Mouse (Mus musculus) embryonic facial prominence, embryonic 10.5 days (tissue): ENCODE results near the gene Edc3. TPM values are rescaled to one million over a fixed set of nuclear protein-coding genes. Genes with fewer than 3 reads are reported as not detected.

Experiments
- DNase-seq: peaks from one replicate; pipeline ENCODE4 v3.0.0-alpha.2; 2017; ENCODE audit warnings: low spot score
- H3K27ac ChIP-seq: fragments of 300-500 bp; sonication (generic); replicated peaks from 2 replicates; pipeline ENCODE4 v1.5.1; 2016; ENCODE audit warnings: mild to moderate bottlenecking
- H3K27me3 ChIP-seq: fragments of 300-500 bp; sonication (generic); replicated peaks from 2 replicates; pipeline ENCODE4 v1.6.1; 2016; ENCODE audit warnings: low read depth, mild to moderate bottlenecking; ENCODE audit not compliant: poor library complexity, severe bottlenecking
- H3K36me3 ChIP-seq: fragments of 300-500 bp; sonication (generic); replicated peaks from 2 replicates; pipeline ENCODE4 v1.6.1; 2016; ENCODE audit warnings: mild to moderate bottlenecking, moderate library complexity
- H3K4me1 ChIP-seq: fragments of 300-500 bp; sonication (generic); 2 replicates; pipeline ENCODE4 v1.6.1; 2016
- H3K4me3 ChIP-seq: fragments of 300-500 bp; sonication (generic); 2 replicates; pipeline ENCODE4 v1.5.1; 2016; ENCODE audit warnings: mild to moderate bottlenecking, moderate library complexity
- H3K9me3 ChIP-seq: fragments of 300-500 bp; sonication (generic); 2 replicates; pipeline ENCODE4 v1.6.1; 2016; ENCODE audit warnings: mild to moderate bottlenecking
- WGBS: fragments of 180-500 bp; shearing (Covaris S2); methylation state at CpG from one replicate; pipeline ENCODE4 v1.1.7; 2016; 5-methylcytosine and 5-hydroxymethylcytosine counted together
- polyA plus RNA-seq: library from polyadenylated mRNA; unstranded; fragments of >200 nt; fragmentation: Nextera tagmentation; extraction: Ambion mirVana; gene quantifications from 2 replicates; pipeline ENCODE4 v1.2.1, GENCODE M21; 2016

Gene Edc3
- polyA plus RNA-seq, 1 experiment from 2014 or later, result 45.5 TPM

- no peaks in the 10 kb centered on the region for H3K4me1 ChIP-seq
- no peak for DNase-seq
- H3K27ac ChIP-seq, result no peak overlapping the region
- H3K4me3 ChIP-seq, result no peak overlapping the region
- H3K36me3 ChIP-seq, result no peaks in the 10 kb centered on the region
- no peaks in the 10 kb centered on the region for H3K9me3 ChIP-seq
- no peaks in the 10 kb centered on the region for H3K27me3 ChIP-seq
- 86% methylated on average over 10 of the region's 10 CpGs for WGBS
Observed at GRCm38 (mm10) chr9:57681411-57681810, 26.9 kb upstream of the Edc3 start.

DNA sequence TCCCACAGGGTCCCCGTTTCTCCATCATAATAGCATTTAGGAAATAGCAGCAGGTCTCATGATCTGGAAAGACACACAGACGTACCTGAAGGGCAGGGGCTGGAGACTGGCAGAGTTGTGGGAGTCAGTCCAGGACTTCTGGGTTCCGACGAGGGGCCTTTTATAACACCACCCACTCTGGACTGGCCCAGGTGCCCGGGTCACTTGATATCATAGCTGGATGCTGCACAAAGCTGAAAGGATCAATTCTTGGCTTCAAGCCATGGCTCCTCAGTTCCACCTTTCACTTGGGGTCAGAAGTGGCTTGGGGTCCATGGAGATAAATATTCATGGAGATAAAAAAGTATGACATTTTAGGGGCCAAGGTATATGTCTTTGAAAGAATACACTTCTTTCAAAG lies 24.8 kb upstream of the Edc3 start, which contains the start of gene Cyp1a2:
TSS of gene Cyp1a2 (minus strand) at position 184 of the 400 bp plus-strand sequence.
- Histone ChIP-seq H3K9me3 (no peaks in the 10 kb centered on the region), H3K4me1 (no peaks in the 10 kb centered on the region), H3K36me3 (no peaks in the 10 kb centered on the region), H3K4me3 (no peak within 1 kb of the TSS), H3K27me3 (no peaks in the 10 kb centered on the region), H3K27ac (no peak within 1 kb of the TSS)
- DNase-seq, result no peak
- WGBS, result 85% methylated on average over 5 of the region's 5 CpGs

- no peaks in the 10 kb centered on the region for H3K27me3 ChIP-seq
- H3K9me3 ChIP-seq, result no peaks in the 10 kb centered on the region
- H3K27ac ChIP-seq, result no peak overlapping the region
- H3K4me3 ChIP-seq, result no peak overlapping the region
- DNase-seq, result no peak
- WGBS, result 87% methylated on average over 5 of the region's 5 CpGs
- no peaks in the 10 kb centered on the region for H3K4me1 ChIP-seq
- H3K36me3 ChIP-seq, result no peaks in the 10 kb centered on the region
Observed at GRCm38 (mm10) chr9:57686011-57686410, 22.3 kb upstream of the Edc3 start.

- no peak within 1 kb of the TSS for H3K27ac ChIP-seq
- H3K4me3 ChIP-seq, result no peak within 1 kb of the TSS
- H3K4me1 ChIP-seq, result no peaks in the 10 kb centered on the region
- H3K27me3 ChIP-seq, result 0 out of 2 replicates have a peak, but pooled peaks cover 5% of the 10 kb centered on the region
- no peaks in the 10 kb centered on the region for H3K36me3 ChIP-seq
- 85% methylated on average over 2 of the region's 2 CpGs for WGBS
- DNase-seq, result no peak
- H3K9me3 ChIP-seq, result no peaks in the 10 kb centered on the region
Observed at GRCm38 (mm10) chr9:57687751-57688150, 20.6 kb upstream of the Edc3 start, which contains the start of gene Cyp1a1. Cyp1a1 (plus strand) TSS chr9:57687928.

- Histone ChIP-seq H3K27me3 (0 out of 2 replicates have a peak, but pooled peaks cover 9% of the 10 kb centered on the region), H3K36me3 (no peaks in the 10 kb centered on the region), H3K4me1 (no peaks in the 10 kb centered on the region), H3K4me3 (no peak overlapping the region), H3K27ac (no peak overlapping the region), H3K9me3 (no peaks in the 10 kb centered on the region)
- DNase-seq, result no peak
- WGBS, result 49% methylated on average over 2 of the region's 2 CpGs
Observed at GRCm38 (mm10) chr9:57688158-57688557, 20.2 kb upstream of the Edc3 start.

- WGBS, result 91% methylated on average over 2 of the region's 2 CpGs
- no peak for DNase-seq
Observed at GRCm38 (mm10) chr9:57688606-57689005, 19.7 kb upstream of the Edc3 start.

DNA sequence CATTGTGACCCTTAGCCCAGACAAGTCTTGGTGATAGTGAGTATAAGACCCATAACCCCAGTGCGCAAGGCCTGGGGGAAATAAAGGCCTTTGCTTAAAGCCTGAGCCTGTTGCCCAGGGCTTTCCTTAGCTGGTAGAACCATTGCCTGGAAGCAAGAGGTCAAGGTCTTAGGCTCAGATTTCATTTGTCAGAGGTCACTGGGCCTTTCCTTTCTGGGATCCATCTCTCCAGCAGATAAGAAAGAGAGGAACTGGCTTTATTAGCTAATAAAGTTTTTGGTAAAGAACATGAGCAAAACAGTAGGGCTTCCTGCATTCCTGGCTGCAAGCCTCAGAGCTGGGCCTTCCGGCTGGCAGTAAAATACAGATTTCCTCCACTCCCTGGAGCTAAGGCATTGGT lies 14.2 kb upstream of the Edc3 start:
- WGBS, result 80% methylated on average over 2 of the region's 2 CpGs
- Histone ChIP-seq H3K4me1 (peaks cover 26% of the 10 kb centered on the region), H3K36me3 (no peaks in the 10 kb centered on the region), H3K9me3 (no peaks in the 10 kb centered on the region), H3K27ac (no peak overlapping the region; the same call in 1 of the 2 replicates), H3K4me3 (no peak overlapping the region), H3K27me3 (peaks cover 66% of the 10 kb centered on the region)
- DNase-seq, result no peak

More at GRCm38 (mm10) chr9:57688606-57689005, 19.7 kb upstream of the Edc3 start:
- H3K9me3 ChIP-seq, result no peaks in the 10 kb centered on the region
- H3K4me3 ChIP-seq, result no peak overlapping the region
- H3K36me3 ChIP-seq, result no peaks in the 10 kb centered on the region
- H3K27me3 ChIP-seq, result peaks cover 13% of the 10 kb centered on the region; the same call in 1 of the 2 replicates
- H3K27ac ChIP-seq, result no peak overlapping the region
- no peaks in the 10 kb centered on the region for H3K4me1 ChIP-seq

DNA sequence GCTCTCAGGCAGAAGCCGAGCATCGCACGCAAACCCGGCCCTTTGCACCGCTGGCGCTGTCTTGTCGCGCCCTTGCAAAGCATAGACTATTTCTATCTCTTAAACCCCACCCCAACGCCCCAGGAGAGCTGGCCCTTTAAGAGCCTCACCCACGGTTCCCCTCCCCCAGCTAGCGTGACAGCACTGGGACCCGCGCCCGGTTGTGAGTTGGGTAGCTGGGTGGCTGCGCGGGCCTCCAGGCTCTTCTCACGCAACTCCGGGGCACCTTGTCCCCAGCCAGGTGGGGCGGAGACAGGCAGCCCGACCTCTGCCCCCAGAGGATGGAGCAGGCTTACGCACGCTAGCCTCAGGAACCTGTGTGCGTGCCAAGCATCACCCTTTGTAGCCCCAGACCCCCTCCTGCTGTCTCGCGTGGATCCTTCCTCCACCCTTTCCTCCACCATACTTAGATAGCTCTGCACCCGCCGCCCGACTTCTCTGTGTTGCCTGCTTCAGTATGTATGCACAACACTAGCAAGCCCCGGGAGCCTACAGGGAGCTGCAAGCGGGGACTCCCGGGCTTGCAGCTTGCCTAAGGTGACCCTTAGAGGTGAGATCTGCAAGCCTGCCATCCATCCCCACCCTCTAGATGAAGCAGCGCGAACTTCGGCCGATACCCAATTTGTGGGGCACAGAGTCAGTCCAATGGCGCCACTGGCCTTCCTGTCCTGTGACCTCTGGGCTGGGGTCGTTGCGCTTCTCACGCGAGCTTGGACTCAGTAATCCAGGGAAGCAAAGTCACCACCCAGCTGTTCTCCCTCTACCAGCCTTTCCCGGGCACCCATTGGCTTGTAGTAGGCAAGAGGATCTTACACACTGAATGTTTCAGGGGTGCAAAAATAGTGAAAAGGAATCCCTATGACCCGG lies 11.7 kb upstream of the Edc3 start:
- peak; percentile 44 for DNase-seq
- H3K27ac ChIP-seq, result peak overlapping the region; percentile 51; the same call in 1 of the 2 replicates
- H3K36me3 ChIP-seq, result no peaks in the 10 kb centered on the region
- H3K4me3 ChIP-seq, result peak overlapping the region; percentile 64
- 1% methylated on average over 42 of the region's 42 CpGs for WGBS
- no peaks in the 10 kb centered on the region for H3K9me3 ChIP-seq
- peaks cover 66% of the 10 kb centered on the region for H3K27me3 ChIP-seq
- H3K4me1 ChIP-seq, result peaks cover 26% of the 10 kb centered on the region

GRCm38 (mm10) chr9:57697380-57697779 lies 11.0 kb upstream of the Edc3 start:
- peaks cover 65% of the 10 kb centered on the region for H3K27me3 ChIP-seq
- DNase-seq, result no peak
- H3K4me1 ChIP-seq, result peaks cover 32% of the 10 kb centered on the region
- no peaks in the 10 kb centered on the region for H3K36me3 ChIP-seq
- H3K4me3 ChIP-seq, result peak overlapping the region; percentile 64; the same call in 1 of the 2 replicates
- H3K27ac ChIP-seq, result no peak overlapping the region
- 14% methylated on average over 4 of the region's 4 CpGs for WGBS
- H3K9me3 ChIP-seq, result no peaks in the 10 kb centered on the region

DNA sequence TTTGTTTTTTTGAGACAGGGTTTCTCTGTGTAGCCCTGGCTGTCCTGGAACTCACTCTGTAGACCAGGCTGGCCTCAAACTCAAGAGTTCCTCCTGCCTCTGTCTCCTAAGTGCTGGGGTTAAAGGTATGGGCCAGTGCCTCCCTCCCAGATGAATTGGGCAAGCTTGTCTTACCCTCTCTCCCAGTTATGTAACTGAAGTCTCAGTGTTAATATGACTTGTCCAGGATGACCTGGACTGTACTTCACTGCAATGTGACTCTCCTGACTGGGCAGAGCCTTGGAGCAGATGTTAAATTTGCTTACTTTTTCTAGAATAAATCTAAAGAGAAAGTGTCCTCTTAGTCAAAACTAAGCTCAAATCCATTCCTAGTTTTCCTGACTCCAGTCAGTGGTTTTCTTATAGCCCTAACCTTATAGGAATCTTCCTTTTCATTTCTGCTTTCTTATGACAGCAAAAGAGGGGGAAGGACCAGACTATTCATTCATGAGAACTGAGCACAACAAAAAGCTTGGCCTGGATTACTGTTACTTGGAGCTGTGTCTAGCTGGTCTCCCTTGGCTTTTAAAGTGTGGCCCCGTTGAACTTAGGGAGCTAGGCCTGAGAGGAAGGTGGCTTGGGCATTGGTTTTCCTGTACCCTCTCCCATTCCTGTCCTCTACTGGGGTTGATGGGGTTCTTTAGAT lies 9.7 kb upstream of the Edc3 start:
- WGBS, result 67% methylated on average over 1 of the region's 1 CpGs
- no peak for DNase-seq
- H3K27ac ChIP-seq, result no peak overlapping the region
- H3K4me3 ChIP-seq, result no peak overlapping the region
- no peaks in the 10 kb centered on the region for H3K9me3 ChIP-seq
- peaks cover 54% of the 10 kb centered on the region for H3K27me3 ChIP-seq
- H3K36me3 ChIP-seq, result no peaks in the 10 kb centered on the region
- H3K4me1 ChIP-seq, result peaks cover 33% of the 10 kb centered on the region

- no peaks in the 10 kb centered on the region for H3K9me3 ChIP-seq
- peaks cover 9% of the 10 kb centered on the region for H3K36me3 ChIP-seq
- no peak overlapping the region for H3K27ac ChIP-seq
- DNase-seq, result no peak
- no peaks in the 10 kb centered on the region; the same call in 1 of the 2 replicates for H3K27me3 ChIP-seq
- 87% methylated on average over 3 of the region's 3 CpGs for WGBS
- H3K4me3 ChIP-seq, result no peak overlapping the region
- H3K4me1 ChIP-seq, result peaks cover 27% of the 10 kb centered on the region
Observed at GRCm38 (mm10) chr9:57706496-57706895, 1.8 kb upstream of the Edc3 start.

DNA sequence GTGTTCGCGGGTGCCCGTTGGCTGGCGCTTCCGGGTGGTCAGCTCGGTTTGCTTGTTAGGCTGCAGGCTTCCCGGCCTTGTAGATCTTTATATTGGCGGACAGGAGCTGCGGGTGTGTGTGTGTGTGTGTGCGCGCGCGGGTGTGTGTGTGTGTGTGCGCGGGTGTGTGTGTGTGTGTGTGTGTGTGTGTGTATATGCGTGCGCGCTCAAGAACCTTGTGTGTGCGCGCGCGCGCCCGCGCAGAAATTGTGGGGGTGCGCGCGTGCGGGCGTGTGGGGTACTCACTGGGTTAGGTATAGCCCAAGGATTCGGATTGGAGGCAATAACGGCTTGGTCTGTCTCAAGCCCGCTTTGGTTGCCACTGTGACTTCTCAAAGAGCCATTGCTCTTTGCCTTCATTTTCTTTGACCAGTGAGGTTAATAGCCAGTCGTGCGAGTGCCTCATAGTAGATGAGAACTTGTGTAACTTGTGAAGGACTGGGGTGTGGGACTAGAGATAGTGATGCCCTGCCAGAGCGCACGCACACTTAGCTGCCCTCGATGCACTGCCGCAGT lies 457 bp downstream of the Edc3 start:
- Histone ChIP-seq H3K27me3 (no peaks in the 10 kb centered on the region), H3K36me3 (peaks cover 32% of the 10 kb centered on the region), H3K27ac (peak overlapping the region; percentile 93), H3K9me3 (no peaks in the 10 kb centered on the region), H3K4me3 (peak overlapping the region; percentile 99), H3K4me1 (peaks cover 20% of the 10 kb centered on the region)
- DNase-seq, result no peak
- 5% methylated on average over 39 of the region's 39 CpGs for WGBS
